Mouse (Mus musculus) lung, postnatal 36 days (tissue): ENCODE measurements around the gene Phf23.

ENCODE experiments used
- DNase-seq: peaks from one replicate; pipeline ENCODE4 v3.0.0; 2022; ENCODE audit warnings: mixed read lengths

Phf23 gene

GRCm38 (mm10) chr11:69974907-69975306 lies 20.7 kb upstream of the Phf23 start:
- no peak for DNase-seq

GRCm38 (mm10) chr11:69976271-69976670 lies 19.3 kb upstream of the Phf23 start:
- no peak for DNase-seq

DNA sequence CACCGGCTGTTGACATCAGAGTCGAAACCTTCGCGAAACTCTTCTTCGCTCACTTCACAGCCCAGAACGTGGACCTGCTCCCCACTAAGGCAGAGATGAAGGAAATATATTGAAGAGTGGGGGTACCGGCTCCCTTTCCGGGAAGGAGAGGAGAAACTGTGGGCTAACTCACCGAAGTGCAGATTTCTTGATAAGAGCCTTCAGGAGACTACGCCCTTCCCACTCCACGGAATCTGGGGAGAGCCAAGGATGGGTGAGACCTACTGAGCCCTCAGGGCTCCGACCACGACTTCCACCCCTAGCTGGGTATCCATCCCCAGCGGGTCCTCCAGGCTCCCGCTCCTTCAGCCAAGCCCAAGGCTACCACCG lies 15.8 kb upstream of the Phf23 start:
- DNase-seq = no peak

DNA sequence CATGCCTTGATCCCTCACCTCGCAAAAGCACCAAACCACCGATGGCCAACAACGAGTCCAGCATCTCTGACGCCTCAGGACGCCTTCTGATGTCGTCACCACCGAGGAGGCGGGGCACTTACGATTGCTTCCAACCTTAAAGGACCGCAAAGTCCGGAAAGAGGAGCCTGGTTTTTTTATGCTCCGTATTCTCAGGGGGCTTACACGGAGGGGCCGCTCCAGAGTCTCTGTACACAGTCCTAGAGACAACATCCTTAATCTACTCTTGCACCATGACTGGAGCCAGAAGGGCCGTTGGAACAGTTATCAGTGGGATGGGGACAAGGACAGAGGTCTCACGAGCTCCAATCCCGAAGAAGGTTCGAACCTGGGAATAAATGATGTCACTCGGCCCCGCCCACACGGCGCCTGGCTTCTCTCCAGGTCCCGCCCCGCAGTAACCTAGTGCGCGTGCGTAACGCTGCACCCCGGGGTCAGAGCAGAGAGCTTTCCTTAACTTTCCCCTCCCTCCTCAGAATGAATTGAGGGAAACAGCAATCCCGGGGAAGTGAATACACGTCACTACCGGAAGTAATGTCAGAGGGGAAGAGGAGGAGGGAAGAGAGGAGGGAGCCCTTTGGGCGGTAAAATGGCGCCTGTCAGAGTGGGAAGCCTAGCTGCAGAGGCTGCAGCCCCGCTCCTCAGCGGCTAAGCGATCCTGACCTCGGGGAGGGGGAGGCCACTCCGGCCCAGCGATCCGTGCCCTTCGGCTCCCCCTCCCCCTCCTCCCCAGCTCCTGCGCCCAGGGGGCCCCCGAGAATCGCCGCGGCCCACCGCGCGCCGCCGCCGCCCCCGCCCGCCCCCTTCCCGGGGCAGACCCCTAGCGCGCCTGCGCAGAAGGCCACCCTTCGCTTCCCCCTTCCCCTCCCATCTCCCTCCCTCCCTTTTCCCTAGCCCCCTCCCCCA lies 15.1 kb upstream of the Phf23 start:
- DNase-seq = peak; percentile 98

DNA sequence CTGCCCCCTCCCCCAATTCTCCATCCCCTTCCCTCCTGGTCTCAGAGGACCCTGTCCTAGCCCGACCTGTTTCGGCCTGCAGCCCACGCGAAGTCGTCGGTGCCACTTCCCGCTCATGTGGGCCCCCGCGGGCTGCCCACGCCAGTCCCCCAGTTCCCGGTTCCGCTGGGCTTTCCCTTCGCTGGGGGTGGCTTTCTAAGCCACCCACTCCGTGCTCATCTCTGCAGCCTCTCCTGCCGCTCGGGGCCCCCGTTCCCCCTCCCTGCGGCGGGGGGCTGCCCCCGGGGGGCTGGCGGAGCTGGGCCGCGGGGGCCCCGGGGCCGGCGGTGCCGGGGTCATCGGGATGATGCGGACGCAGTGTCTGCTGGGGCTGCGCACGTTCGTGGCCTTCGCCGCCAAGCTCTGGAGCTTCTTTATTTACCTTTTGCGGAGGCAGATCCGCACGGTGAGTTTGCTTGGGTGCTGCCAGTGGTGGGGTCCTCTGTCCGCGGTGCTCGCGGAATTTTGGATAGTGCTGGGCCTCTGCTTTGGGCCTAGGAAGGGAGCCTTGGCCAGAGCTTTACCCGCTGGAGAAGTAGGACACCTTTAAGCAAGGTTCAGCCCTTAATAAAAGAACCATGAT lies 14.3 kb upstream of the Phf23 start, which contains the start of gene Ctdnep1:
Gene Ctdnep1, plus strand, starts transcription at position 16 of the 622 bp plus-strand sequence.
- no peak for DNase-seq

DNA sequence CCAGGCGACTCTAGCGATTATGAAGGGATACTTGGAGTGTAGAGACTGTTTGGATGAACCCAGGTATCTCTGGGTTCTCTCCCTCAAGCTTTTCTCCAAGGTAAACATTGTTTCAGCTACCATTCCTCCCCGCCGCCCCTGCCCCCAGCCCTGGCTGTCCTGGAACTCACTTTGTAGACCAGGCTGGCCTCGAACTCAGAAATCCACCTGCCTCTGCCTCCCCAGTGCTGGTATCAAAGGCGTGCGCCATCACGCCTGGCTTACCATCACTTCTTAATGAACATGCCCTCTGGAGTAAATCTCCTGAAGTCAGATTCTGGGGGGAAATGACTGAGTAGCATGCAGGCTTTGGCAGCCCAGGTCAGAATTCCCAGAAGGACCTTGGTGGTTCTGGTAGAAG lies 13.4 kb upstream of the Phf23 start, which contains the start of gene Elp5:
Gene Elp5, minus strand, starts transcription at position 293 of the 400 bp plus-strand sequence.
- DNase-seq = no peak

DNA sequence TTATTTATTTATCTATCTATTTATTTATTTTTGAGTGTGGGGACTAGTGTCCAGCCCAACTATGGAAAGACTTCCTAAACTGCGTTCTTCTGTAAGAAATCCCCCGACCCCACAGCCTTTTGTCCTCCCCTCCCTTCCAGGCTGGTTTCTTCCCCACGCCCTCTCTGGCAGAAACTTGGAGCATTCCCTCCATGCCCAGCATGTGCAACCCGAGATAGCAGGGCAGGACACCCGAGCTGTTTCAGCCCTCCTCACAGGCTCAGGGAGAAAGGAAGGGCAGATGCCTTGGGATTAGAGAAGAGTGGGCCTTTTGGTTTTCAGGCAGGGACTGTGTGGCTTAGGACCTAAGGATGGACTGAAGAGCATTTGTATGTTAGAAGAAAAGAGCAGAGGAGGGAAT lies 12.7 kb upstream of the Phf23 start:
- no peak for DNase-seq

- DNase-seq = no peak
These were observed 12.2 kb upstream of the Phf23 start for GRCm38 (mm10) chr11:69983377-69983776.

- DNase-seq = no peak
These were observed 11.1 kb upstream of the Phf23 start for GRCm38 (mm10) chr11:69984431-69984830.

DNA sequence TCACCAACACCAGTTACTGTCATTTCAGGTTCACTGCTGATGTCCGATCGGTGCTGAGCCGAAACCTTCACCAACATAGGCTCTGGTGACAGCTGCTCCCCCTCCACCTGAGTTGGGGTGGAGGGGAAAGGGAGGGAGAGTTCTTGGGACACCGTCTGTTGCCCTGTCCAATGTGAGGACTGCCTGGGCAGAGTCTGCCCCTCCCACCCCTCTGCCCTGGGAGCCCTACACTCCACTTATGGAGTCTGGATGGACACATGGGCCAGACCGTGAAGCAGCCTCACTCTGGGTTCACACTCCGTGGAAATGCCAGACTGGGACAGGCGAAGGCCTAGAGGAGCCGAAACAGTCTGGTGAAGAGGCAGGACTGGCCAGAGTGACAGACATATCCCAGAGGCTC lies 5.6 kb upstream of the Phf23 start:
- DNase-seq = no peak

- DNase-seq = peak; percentile 99
These were observed 4.5 kb upstream of the Phf23 start, which contains the start of gene Gabarap for GRCm38 (mm10) chr11:69990850-69991691. Gene Gabarap, plus strand, starts transcription at chr11:69991143.

DNA sequence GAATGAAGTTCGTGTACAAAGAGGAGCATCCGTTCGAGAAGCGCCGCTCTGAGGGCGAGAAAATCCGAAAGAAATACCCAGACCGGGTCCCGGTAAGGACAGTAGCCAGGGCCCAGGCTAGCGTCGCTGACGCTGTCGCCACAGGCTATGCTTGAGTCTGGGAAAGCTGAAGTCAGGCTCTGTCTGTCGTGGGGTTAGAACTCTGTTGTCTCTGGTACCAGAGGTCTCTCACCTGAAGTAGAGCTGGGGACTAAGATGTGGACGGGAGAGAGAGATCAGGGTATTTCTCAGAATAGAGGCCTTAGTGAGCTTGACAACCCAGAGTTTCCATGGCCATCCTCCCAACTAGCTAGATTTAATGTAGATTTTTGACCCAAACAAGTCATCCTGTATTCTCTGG lies 3.9 kb upstream of the Phf23 start:
- no peak for DNase-seq

DNA sequence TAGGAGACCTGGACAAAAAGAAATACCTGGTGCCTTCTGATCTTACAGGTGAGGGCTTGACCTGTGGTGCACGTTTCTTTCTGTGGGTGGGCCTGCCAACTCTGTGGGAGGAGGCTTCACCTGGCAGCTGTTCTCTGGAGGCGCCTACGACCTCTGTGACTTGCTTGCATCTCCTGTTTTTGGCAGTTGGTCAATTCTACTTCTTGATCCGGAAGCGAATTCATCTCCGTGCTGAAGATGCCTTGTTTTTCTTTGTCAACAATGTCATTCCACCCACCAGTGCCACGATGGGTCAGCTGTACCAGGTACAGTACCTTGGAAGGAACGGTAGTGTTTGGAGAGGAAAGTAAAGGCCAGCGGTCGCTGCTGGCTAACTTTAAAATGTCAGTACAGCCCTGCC lies 3.2 kb upstream of the Phf23 start:
- peak; percentile 24 for DNase-seq

GRCm38 (mm10) chr11:69992932-69993331 lies 2.6 kb upstream of the Phf23 start:
- no peak for DNase-seq

- DNase-seq = no peak
These were observed 1.0 kb upstream of the Phf23 start for GRCm38 (mm10) chr11:69994401-69995090.

DNA sequence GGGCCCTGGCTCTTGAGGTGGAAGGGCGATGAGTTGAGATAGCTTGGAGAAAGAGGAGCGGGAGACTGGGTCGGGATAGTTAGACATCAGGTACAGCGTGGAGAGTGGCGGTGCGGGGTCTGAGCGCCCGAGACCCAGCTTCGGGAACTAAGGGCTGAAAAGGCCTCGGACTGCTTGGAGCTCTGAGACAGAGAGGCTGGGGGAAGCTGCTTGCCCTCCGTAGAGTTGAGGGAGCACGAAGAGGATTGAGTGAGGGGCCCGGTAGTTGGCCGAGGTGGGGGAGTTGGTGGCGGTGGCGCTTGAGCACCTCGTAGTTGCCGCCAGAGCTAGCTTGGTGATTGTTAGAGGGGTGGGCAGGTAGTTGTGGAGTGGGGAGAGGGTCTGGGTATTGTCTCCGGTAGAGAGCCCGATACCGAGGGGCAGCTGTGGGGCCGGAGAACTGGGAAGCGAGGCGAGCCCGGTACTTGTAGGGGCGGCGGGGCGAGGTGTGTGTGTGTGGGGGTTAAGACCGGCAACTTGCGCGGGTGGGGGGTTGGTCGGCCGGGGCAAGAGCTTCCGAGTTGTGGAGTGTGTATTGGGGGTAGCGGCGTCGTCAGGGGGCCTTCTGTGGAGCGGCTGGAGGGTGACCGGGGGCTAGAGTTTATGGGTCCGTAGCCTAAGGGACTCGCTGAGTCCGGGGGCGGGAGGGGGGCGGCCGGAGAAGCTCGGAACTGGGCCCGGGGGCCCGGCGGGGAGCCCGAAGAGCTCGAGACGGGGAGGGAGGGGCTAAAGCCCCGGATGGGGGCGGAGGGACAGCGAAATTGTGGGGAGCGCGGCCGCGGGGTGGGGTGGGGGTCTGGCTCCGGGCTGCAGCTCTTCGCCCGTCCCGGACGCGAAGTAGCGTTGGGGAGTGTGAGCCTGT lies 834 bp downstream of the Phf23 start:
- DNase-seq = peak; percentile 69

DNA sequence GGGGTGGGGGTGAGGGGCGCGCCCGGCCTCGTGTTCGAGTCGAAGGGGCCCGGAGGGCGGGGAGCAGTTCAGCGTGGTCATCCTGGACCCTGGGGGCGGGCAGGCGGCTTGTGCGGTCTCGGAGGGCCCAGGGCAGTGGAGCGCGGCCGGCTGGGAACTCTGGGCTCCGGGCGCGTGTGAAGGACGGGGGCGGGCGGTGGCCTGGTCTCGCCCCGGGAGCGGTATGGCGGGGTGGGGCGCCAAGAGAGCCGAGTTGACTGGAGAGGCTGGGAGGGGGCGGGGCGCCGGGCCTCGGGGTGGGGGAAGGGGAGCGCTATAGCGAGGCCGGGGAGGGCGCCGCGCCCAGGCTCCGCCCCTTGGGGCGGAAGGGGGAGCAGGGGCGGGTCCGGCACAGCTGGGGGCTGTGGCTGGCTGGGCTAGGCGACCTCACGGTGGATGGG lies 1.5 kb downstream of the Phf23 start:
- peak; percentile 95 for DNase-seq

DNA sequence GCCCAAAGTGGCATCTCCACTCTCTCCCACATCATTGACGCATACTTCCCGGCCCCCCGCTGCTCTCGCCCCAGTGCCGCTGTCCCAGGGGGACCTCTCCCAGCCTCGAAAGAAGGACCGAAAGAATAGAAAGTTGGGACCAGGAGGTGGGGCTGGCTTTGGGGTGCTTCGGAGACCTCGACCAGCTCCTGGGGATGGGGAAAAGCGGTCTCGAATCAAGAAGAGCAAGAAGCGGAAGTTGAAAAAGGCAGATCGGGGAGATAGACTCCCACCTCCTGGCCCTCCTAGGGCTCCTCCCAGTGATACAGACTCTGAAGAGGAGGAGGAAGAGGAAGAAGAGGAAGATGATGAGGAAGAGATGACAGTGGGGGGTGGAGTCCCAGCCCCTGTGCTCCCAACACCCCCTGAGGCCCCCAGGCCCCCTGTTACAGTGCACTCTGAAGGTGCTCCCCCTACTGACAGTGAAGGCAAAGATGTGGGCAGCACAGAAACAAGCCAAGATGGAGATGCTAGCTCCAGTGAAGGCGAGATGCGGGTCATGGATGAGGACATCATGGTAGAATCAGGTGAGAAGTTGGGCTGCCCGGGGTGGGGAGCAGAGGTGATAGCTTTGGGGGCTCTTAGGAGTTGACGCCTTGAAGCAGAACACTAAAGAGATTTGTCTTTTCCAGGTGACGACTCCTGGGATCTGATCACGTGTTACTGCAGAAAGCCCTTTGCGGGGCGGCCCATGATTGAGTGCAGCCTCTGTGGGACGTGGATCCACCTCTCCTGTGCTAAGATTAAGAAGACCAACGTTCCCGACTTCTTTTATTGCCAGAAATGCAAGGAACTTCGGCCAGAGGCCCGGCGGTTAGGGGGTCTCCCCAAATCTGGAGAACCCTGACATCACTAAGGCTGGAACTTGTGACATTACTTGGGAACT lies 3.3 kb downstream of the Phf23 start:
- DNase-seq = no peak

- DNase-seq = no peak
These were observed 4.1 kb downstream of the Phf23 start for GRCm38 (mm10) chr11:69999666-70000065.

- peak; percentile 97 for DNase-seq
These were observed 4.9 kb downstream of the Phf23 start, which contains the start of gene Dvl2 for GRCm38 (mm10) chr11:70000396-70000898. Gene Dvl2, plus strand, starts transcription at chr11:70000595.
